Mouse (Mus musculus) spleen, adult 10 weeks (tissue): ENCODE data around the gene Cxcl3. TPM values are rescaled to one million over a fixed set of nuclear protein-coding genes. Genes with fewer than 3 reads are reported as not detected.

Experiments
- polyA plus RNA-seq: library from polyadenylated mRNA; stranded (reverse); fragments of 350-450 nt; fragmentation: Illumina TruSeq; extraction: RNeasy Lipid Tissue Mini Kit (QIAGEN cat#74804); gene quantifications from one replicate; pipeline ENCODE4 v1.2.3, GENCODE M21; 2015; ENCODE audit warnings: low replicate concordance; ENCODE audit not compliant: insufficient read depth

Gene Cxcl3
- polyA plus RNA-seq = not detected

DNA sequence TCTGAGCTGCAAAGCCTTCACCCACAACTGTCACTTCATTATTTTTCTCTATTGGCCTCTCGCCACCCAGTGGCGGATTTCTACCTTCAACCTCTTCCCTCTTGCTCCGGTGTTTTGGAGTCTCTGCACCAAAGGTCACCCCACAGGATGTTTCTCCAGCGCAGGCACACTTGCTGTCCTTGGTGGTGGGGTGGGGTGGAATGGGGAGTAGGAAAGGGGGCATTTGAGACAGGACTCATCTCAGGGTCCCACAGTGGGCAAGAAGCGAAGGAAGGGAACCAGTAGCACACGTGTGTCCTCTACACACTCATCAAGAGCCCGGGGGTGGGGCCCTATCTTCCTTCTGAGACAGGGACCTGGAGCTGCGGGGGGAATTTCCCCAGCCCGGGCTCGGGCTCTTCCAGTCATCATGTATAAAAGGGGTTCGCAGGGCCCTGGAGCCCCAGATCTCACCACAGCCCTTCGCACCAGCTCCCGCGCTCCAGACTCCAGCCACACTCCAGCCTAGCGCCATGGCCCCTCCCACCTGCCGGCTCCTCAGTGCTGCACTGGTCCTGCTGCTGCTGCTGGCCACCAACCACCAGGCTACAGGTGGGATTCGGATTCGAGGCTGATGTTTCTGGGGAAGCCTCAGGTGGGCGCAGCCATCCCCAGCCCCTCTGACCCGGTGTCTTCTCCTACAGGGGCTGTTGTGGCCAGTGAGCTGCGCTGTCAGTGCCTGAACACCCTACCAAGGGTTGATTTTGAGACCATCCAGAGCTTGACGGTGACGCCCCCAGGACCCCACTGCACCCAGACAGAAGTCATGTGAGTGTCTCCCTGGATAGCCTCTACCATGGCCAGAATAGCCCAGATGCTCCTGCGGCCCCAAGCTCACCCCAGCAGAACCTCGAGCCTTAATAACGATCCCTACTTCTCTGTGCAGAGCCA is at the start of gene Cxcl3:
Cxcl3 (plus strand) TSS at position 445 of the 930 bp plus-strand sequence.

DNA sequence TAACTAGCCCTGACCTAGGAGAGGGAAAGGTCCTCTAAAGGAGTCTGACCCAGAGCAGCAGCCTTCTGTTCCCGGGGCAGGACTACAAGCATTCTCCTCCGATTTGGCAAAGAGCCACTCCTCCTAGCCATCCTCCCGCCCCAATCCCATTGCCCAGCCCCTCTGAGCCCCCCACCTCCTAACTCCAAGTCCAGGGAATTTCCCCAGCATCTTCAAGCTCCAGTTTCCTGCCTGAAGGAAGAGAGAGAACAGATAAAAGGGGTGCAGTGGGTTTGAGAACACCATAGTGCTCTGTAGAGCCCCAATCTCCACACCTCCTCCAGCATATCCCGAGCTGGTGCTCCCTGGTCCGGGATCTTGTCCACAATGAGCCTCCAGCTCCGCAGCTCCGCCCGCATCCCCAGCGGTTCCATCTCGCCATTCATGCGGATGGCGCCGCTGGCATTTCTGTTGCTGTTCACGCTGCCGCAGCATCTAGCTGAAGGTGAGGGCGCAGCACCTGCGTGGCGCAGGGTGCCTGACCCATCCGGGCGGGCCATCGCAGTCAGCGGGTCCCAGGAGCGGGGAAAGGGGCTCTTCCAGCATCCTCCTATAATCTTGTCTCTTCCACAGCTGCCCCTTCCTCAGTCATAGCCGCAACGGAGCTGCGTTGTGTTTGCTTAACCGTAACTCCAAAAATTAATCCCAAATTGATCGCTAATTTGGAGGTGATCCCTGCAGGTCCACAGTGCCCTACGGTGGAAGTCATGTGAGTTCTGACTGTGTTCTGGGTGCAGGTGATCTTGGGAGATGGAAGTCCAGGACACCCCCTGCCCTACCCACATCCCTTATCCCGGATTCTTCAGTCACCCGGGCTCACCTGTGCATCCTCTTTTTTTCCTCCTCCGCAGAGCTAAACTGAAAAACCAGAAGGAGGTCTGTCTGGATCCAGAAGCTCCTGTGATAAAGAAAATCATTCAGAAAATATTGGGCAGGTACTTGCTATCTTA is 26.5 kb upstream of the Cxcl3 start, which contains the start of gene Cxcl5:
Cxcl5 (plus strand) TSS at position 284 of the 989 bp plus-strand sequence.

DNA sequence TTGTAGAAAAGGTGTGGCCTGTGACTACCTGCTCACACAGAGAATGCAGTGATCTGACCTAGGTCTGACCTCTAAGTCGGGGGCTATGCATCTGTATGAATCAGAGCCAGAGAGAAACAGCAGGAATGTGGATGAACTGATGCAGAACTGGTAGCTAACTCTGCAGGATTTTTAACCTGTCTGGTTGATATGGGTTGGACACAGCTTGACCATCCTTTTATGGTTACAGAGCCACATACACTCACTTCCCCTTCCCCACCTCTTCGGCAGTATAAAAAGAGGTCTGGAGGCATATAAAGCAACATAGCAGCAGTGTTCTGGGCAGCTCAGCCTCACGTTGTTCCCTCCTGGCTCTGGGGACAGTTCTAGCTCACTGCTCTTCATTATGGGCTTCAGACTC is 17.7 kb upstream of the Cxcl3 start, which contains the start of gene Ppbp:
Ppbp (plus strand) TSS at position 301 of the 400 bp plus-strand sequence.

DNA sequence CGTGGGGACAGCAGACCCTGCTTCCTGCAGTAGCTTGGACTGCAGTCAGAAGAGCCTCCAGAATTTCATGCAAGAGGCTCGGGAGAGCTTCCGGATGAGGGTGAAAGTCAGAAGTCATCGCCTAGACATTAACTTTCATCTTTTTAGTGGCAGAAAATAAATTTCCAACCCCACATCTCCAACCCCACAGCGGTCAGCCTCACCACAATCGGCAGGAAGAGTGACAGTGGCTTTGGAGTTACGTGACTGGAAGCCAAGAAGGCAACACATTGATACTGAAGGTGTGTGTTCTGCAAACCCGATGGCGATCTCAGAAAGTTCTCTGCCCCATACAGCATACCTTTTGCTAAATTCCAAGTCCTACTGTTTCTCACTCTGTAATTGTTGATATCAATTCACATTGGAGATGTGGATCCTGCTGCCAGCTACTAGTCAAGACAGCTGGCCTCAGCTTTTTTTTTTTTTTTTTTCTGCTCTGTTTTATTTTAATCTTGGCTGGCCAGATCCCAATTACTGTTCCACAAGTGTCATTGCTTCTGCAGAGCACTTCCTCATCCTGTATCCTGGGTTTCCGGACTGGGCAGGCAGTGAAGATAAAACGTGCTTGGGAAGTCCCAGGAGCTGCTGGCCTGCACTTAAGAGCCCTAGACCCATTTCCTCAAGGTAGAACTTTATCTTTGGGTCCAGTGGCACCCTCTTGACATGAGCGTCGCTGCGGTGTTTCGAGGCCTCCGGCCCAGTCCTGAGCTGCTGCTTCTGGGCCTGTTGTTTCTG is 13.8 kb upstream of the Cxcl3 start, which contains the start of gene Pf4:
Pf4 (plus strand) TSS at position 556 of the 774 bp plus-strand sequence.

DNA sequence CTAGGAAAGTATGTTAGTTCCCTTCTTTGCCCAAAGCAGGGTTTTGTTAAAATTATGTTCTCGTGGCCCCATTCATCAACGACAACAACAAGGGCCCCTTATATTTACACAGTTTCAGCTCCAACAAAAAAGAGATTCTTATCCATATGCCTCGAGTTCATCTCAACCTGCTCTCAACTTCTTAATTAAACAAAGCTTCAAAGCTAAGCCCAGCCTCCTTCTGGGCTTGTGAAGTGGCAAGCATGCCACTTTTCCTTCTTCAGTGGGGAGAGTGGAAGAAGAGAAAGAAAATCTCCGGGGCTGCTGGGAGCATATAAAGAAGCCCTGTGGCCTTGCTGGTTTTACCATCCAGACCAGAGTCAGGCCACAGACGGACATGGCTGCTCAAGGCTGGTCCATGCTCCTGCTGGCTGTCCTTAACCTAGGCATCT is 8.3 kb downstream of the Cxcl3 start, which contains the start of gene Cxcl15:
Cxcl15 (plus strand) TSS at position 340 of the 431 bp plus-strand sequence.

Other genes starting within 250 kb of the Cxcl3 start
- gene 5830473C10Rik, start 225.0 kb upstream of the Cxcl3 start, polyA plus RNA-seq = not detected
- 6.1 TPM for gene Rassf6, start 145.4 kb upstream of the Cxcl3 start, polyA plus RNA-seq
- 1.7 TPM for gene Cxcl5, start 26.7 kb upstream of the Cxcl3 start, polyA plus RNA-seq
- 117 TPM for gene Ppbp, start 17.6 kb upstream of the Cxcl3 start, polyA plus RNA-seq
- gene Pf4, start 13.7 kb upstream of the Cxcl3 start, polyA plus RNA-seq = 62.9 TPM
- gene Cxcl15, start 8.4 kb downstream of the Cxcl3 start, polyA plus RNA-seq = not detected
- 1.3 TPM for gene Cxcl1, start 105.1 kb downstream of the Cxcl3 start, polyA plus RNA-seq
- gene Cxcl2, start 117.8 kb downstream of the Cxcl3 start, polyA plus RNA-seq = 0.22 TPM
- gene Mthfd2l, start 145.0 kb downstream of the Cxcl3 start, polyA plus RNA-seq = 15.7 TPM
- not detected for gene Epgn, start 241.4 kb downstream of the Cxcl3 start, polyA plus RNA-seq